Mouse (Mus musculus) stomach, postnatal 0 days (tissue): ENCODE data around the gene Fars2.

Experiments
- CTCF ChIP-seq: IDR thresholded peaks from 2 replicates; pipeline ENCODE4 v1.5.1; 2016; ENCODE audit warnings: antibody characterized with exemption, low read depth, mild to moderate bottlenecking, moderate library complexity
- EP300 ChIP-seq: optimal IDR thresholded peaks from 2 replicates; pipeline ENCODE3; 2016; ENCODE audit warnings: antibody characterized with exemption

- TF ChIP-seq CTCF = no peak
- TF ChIP-seq EP300 = no peak
Measured at GRCm38 (mm10) chr13:36584197-36584596, 467.0 kb downstream of the Fars2 start.
